Mouse (Mus musculus): ENCODE results near the gene Gm12184.
A peak's percentile ranks its signal among the peaks of the same experiment; 100 is the strongest.

- TF ChIP-seq CTCF (IDR thresholded peaks at IDR 0.05; ENCODE audit: low read depth), result peak; percentile 37
- no peak for TF ChIP-seq EP300 (IDR thresholded peaks at IDR 0.05; ENCODE audit: low read depth)
Observed at GRCm38 (mm10) chr11:48779450-48779849, 47.0 kb downstream of the Gm12184 start.

Measured in heart, postnatal 0 days (tissue).